Mouse (Mus musculus) MEL (cell line): Measurements from ENCODE around the gene Dazl. TPM values are rescaled to one million over a fixed set of nuclear protein-coding genes. Genes with fewer than 3 reads are reported as not detected.

Experiments
- DNase-seq: peaks from one replicate; pipeline ENCODE4 v3.0.0; 2011; ENCODE audit warnings: low read depth, low spot score
- H3K27ac ChIP-seq: 2 replicates; pipeline ENCODE4 v1.5.1; 2012; ENCODE audit warnings: low read depth, mild to moderate bottlenecking, control low read depth, low read length, moderate library complexity; ENCODE audit not compliant: control insufficient read depth
- H3K27me3 ChIP-seq, 2 experiments: fragments of 150-350 bp in 1 of 2; sonication (generic) in 1 of 2; 2 replicates each; pipeline ENCODE4 v1.6.1; 2012; ENCODE audit warnings: low read length in 2 of 2, mild to moderate bottlenecking in 2 of 2, improper control_type of control experiment in 1 of 2, moderate library complexity in 1 of 2; ENCODE audit not compliant: insufficient read depth in 2 of 2, control insufficient read depth in 1 of 2
- H3K36me3 ChIP-seq, 2 experiments: 2 replicates each; pipeline ENCODE4 v1.6.1; 2012 to 2014; ENCODE audit warnings: low read length in 2 of 2, improper control_type of control experiment in 1 of 2, inconsistent platforms in 1 of 2, mild to moderate bottlenecking in 1 of 2; ENCODE audit not compliant: insufficient read depth in 2 of 2, control insufficient read depth in 1 of 2
- H3K4me1 ChIP-seq, 2 experiments: fragments of 150-350 bp in 1 of 2; sonication (generic) in 1 of 2; 2 replicates each; pipeline ENCODE4 v1.6.1; 2012; ENCODE audit warnings: low read length in 2 of 2, improper control_type of control experiment in 1 of 2, mild to moderate bottlenecking in 1 of 2; ENCODE audit not compliant: insufficient read depth in 2 of 2, control insufficient read depth in 1 of 2
- H3K4me3 ChIP-seq, 2 experiments: fragments of 150-350 bp in 1 of 2; sonication (generic) in 1 of 2; 2 replicates each; pipeline ENCODE4 v1.5.1; 2012; ENCODE audit warnings: low read depth in 2 of 2, low read length in 2 of 2, mild to moderate bottlenecking in 2 of 2, moderate library complexity in 2 of 2, control low read depth in 1 of 2, improper control_type of control experiment in 1 of 2; ENCODE audit not compliant: control insufficient read depth in 1 of 2, insufficient read depth in 1 of 2
- H3K79me2 ChIP-seq: 2 replicates; pipeline ENCODE4 v1.6.1; 2012; ENCODE audit warnings: mild to moderate bottlenecking, low read length, moderate library complexity; ENCODE audit not compliant: control insufficient read depth, poor library complexity, insufficient read depth
- H3K9ac ChIP-seq: 2 replicates; pipeline ENCODE4 v1.6.1; 2012; ENCODE audit warnings: low read depth, mild to moderate bottlenecking, control low read depth, low read length, moderate library complexity; ENCODE audit not compliant: control insufficient read depth, poor library complexity, severe bottlenecking
- H3K9me3 ChIP-seq: fragments of 150-350 bp; sonication (generic); replicated peaks from 2 replicates; pipeline ENCODE4 v1.6.1; 2012; ENCODE audit warnings: mild to moderate bottlenecking, low read length, improper control_type of control experiment, moderate library complexity; ENCODE audit not compliant: insufficient read depth
- CHD2 ChIP-seq: IDR thresholded peaks from 2 replicates; pipeline ENCODE4 v1.6.1; 2011; ENCODE audit warnings: low read length, improper control_type of control experiment
- CTCF ChIP-seq, 3 experiments: IDR thresholded peaks in 2 of 3; conservative IDR thresholded peaks in 1 of 3; 2 replicates each; pipeline ENCODE4 v1.5.1; 2011 to 2012; ENCODE audit warnings: low read length in 3 of 3, low read depth in 2 of 3, mild to moderate bottlenecking in 2 of 3, improper control_type of control experiment in 1 of 3, inconsistent platforms in 1 of 3, mixed read lengths in 1 of 3, moderate library complexity in 1 of 3; ENCODE audit not compliant: control insufficient read depth in 1 of 3, insufficient read depth in 1 of 3, poor library complexity in 1 of 3, severe bottlenecking in 1 of 3
- E2F4 ChIP-seq: IDR thresholded peaks from 2 replicates; pipeline ENCODE4 v1.6.1; 2011; ENCODE audit warnings: low read depth, low read length, improper control_type of control experiment, borderline replicate concordance
- ELF1 ChIP-seq: IDR thresholded peaks from 2 replicates; pipeline ENCODE4 v1.6.1; 2014; ENCODE audit warnings: low read depth, mild to moderate bottlenecking, inconsistent platforms, low read length, improper control_type of control experiment, moderate library complexity
- GATA1 ChIP-seq: IDR thresholded peaks from 2 replicates; pipeline ENCODE4 v1.6.1; 2011; ENCODE audit warnings: low read depth, low read length, improper control_type of control experiment
- HCFC1 ChIP-seq: IDR thresholded peaks from 2 replicates; pipeline ENCODE4 v1.6.1; 2012; ENCODE audit warnings: low read depth, mild to moderate bottlenecking, inconsistent platforms, low read length, improper control_type of control experiment, moderate library complexity
- KAT2A ChIP-seq: conservative IDR thresholded peaks from 2 replicates; pipeline ENCODE4 v1.6.1; 2012; ENCODE audit warnings: low read depth, low read length, improper control_type of control experiment, inconsistent platforms
- MAFK ChIP-seq: IDR thresholded peaks from 2 replicates; pipeline ENCODE4 v1.6.1; 2011; ENCODE audit warnings: low read depth, mild to moderate bottlenecking, low read length, improper control_type of control experiment, borderline replicate concordance
- MAX ChIP-seq: IDR thresholded peaks from 2 replicates; pipeline ENCODE4 v1.6.1; 2011; ENCODE audit warnings: low read length, improper control_type of control experiment
- MXI1 ChIP-seq: IDR thresholded peaks from 2 replicates; pipeline ENCODE4 v1.6.1; 2011; ENCODE audit warnings: mild to moderate bottlenecking, low read depth, low read length, improper control_type of control experiment
- MYB ChIP-seq: IDR thresholded peaks from 2 replicates; pipeline ENCODE4 v1.6.1; 2011; ENCODE audit warnings: mild to moderate bottlenecking, low read depth, low read length, improper control_type of control experiment
- MYC ChIP-seq: IDR thresholded peaks from 2 replicates; pipeline ENCODE4 v1.6.1; 2011; ENCODE audit warnings: low read depth, mild to moderate bottlenecking, low read length, improper control_type of control experiment, moderate library complexity
- NRF1 ChIP-seq: IDR thresholded peaks from 2 replicates; pipeline ENCODE4 v1.6.1; 2014; ENCODE audit warnings: low read depth, mild to moderate bottlenecking, inconsistent platforms, low read length, improper control_type of control experiment, moderate library complexity; ENCODE audit not compliant: poor library complexity, insufficient read depth, severe bottlenecking
- POLR2AphosphoS2 ChIP-seq: IDR thresholded peaks from 2 replicates; pipeline ENCODE4 v1.6.1; 2011; ENCODE audit warnings: low read length, improper control_type of control experiment
- RAD21 ChIP-seq: IDR thresholded peaks from 2 replicates; pipeline ENCODE4 v1.6.1; 2011; ENCODE audit warnings: mild to moderate bottlenecking, low read depth, low read length, improper control_type of control experiment
- RCOR1 ChIP-seq: IDR thresholded peaks from 2 replicates; pipeline ENCODE4 v1.6.1; 2012; ENCODE audit warnings: low read depth, mild to moderate bottlenecking, inconsistent platforms, low read length, improper control_type of control experiment
- SIN3A ChIP-seq: IDR thresholded peaks from 2 replicates; pipeline ENCODE4 v1.6.1; 2012; ENCODE audit warnings: low read length, improper control_type of control experiment, inconsistent platforms
- SMC3 ChIP-seq: IDR thresholded peaks from 2 replicates; pipeline ENCODE4 v1.6.1; 2011; ENCODE audit warnings: low read depth, low read length, improper control_type of control experiment
- UBTF ChIP-seq: IDR thresholded peaks from 2 replicates; pipeline ENCODE4 v1.6.1; 2012; ENCODE audit warnings: low read depth, mild to moderate bottlenecking, inconsistent platforms, low read length, improper control_type of control experiment, moderate library complexity, borderline replicate concordance; ENCODE audit not compliant: insufficient read depth
- ZC3H11A ChIP-seq: IDR thresholded peaks from 2 replicates; pipeline ENCODE4 v1.6.1; 2012; ENCODE audit warnings: low read depth, mild to moderate bottlenecking, inconsistent platforms, low read length, improper control_type of control experiment
- ZKSCAN1 ChIP-seq: IDR thresholded peaks from 2 replicates; pipeline ENCODE4 v1.6.1; 2012; ENCODE audit warnings: low read depth, mild to moderate bottlenecking, inconsistent platforms, low read length, improper control_type of control experiment, moderate library complexity
- ZMIZ1 ChIP-seq: IDR thresholded peaks from 2 replicates; pipeline ENCODE4 v1.6.1; 2012; ENCODE audit warnings: low read depth, mild to moderate bottlenecking, inconsistent platforms, low read length, improper control_type of control experiment, moderate library complexity
- polyA plus RNA-seq, 2 experiments: library from polyadenylated mRNA; stranded (reverse) in 1 of 2; unstranded in 1 of 2; fragments of >175 nt in 1 of 2; fragments of >200 nt in 1 of 2; gene quantifications; 2 replicates each; pipeline versions ENCODE4 v1.2.1 to v1.2.4; 2012; ENCODE audit warnings: low replicate concordance in 2 of 2, low read depth in 1 of 2; ENCODE audit not compliant: insufficient read length in 2 of 2, insufficient read depth in 1 of 2, missing spikeins in 1 of 2
- total RNA-seq: library from RNA; depleted of rRNA; stranded (reverse); fragments of 300-350 nt; gene quantifications from 2 replicates; pipeline ENCODE4 v1.2.3, GENCODE M21; 2012

The Dazl gene
- total and polyA plus RNA-seq, 3 experiments = 0.10 to 1.4 TPM; not detected in 1

DNA sequence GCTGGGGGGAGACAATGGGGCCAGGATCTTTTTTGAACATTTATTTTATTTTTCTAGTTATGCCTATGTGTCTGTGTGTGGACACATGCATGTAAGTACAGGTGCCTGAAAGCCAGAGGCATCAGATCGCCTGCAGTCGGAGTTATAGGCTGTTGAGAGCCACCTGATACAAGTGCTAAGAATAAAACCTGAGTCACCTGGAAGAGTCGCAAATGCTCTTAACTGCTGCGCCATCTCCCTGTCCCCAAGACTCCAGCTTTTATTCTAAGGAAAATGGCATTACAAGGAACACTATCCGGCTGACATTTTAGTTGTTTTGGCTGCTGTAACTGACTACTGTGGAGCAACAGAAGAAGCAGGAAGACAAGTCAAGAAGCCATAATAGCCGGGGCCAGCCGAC lies 45.5 kb upstream of the Dazl start:
- TF ChIP-seq RCOR1 (no peak), KAT2A (no peak), MYB (no peak), MXI1 (no peak), UBTF (no peak), ZKSCAN1 (no peak), GATA1 (no peak), MAFK (no peak), POLR2AphosphoS2 (no peak)

DNA sequence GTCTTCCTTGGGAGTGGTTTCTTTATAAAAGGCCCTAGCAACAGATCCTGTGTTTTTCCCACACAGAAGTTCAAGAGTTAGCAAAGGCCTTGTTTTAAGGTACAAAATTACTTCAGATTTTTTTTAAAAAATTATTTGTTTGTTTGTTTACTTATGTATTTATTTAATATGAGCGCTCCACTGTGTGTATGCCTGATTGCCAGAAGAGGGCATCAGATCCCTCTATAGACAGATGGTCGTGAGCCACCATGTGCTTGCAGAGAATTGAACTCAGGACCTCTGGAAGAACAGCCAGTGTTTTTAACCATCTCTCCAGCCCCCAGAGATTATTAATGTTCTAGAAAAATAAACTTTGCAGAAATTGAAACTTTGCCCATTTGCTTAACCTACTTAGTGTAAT lies 42.3 kb upstream of the Dazl start:
- no peaks in the 10 kb centered on the region for H3K27me3 ChIP-seq
- H3K4me3 ChIP-seq = no peak overlapping the region
- no peaks in the 10 kb centered on the region for H3K9me3 ChIP-seq
- H3K27ac ChIP-seq = no peak overlapping the region
- H3K36me3 ChIP-seq = peaks cover 0 to 17% of the 10 kb centered on the region in 2 experiments; a peak in 2 of 4 replicates
- H3K4me1 ChIP-seq = peaks cover 2 to 19% of the 10 kb centered on the region in 2 experiments
- TF ChIP-seq ELF1 (0 out of 2 replicates have a peak, but pooled peaks have one; percentile 9), HCFC1 (no peak), E2F4 (no peak), CTCF (IDR thresholded peaks at IDR 0.05 in 2 of 3, conservative IDR thresholded peaks at IDR 0.05 in 1 of 3; ENCODE audit: control insufficient read depth in 1 of 3, insufficient read depth in 1 of 3, low read depth in 2 of 3, low read length in 3 of 3, poor library complexity in 1 of 3, severe bottlenecking in 1 of 3) (peak; percentile 15 to 50 (median 42); a peak in 5 of 6 replicates), KAT2A (0 out of 2 replicates have a peak, but pooled peaks have one; percentile 21), CHD2 (no peak), RAD21 (peak; percentile 58), MYB (no peak), MAX (peak; percentile 38; the same call in 1 of the 2 replicates), MXI1 (peak; percentile 45; the same call in 1 of the 2 replicates), MYC (0 out of 2 replicates have a peak, but pooled peaks have one; percentile 69), SMC3 (peak; percentile 63), SIN3A (no peak), ZC3H11A (peak; percentile 69), NRF1 (no peak), RCOR1 (no peak), ZMIZ1 (no peak)
- no peak for DNase-seq
- H3K79me2 ChIP-seq = no peaks in the 10 kb centered on the region
- H3K9ac ChIP-seq = no peak overlapping the region

More for the DNA sequence above, 45.5 kb upstream of the Dazl start:
- H3K9me3 ChIP-seq = no peaks in the 10 kb centered on the region
- DNase-seq = no peak
- H3K27me3 ChIP-seq = no peaks in the 10 kb centered on the region
- H3K36me3 ChIP-seq = peaks cover 0 to 10% of the 10 kb centered on the region in 2 experiments; a peak in 2 of 4 replicates
- H3K9ac ChIP-seq = no peak overlapping the region
- H3K4me1 ChIP-seq = peaks cover 0 to 6% of the 10 kb centered on the region in 2 experiments; a peak in 1 of 4 replicates
- no peak overlapping the region for H3K4me3 ChIP-seq
- H3K79me2 ChIP-seq = no peaks in the 10 kb centered on the region
- H3K27ac ChIP-seq = no peak overlapping the region
